ENCODE assay signal across 13 mouse cellular contexts in genomic region chr19:57264296-57264947, GRCm38 (mm10). TPM values are rescaled to one million over a fixed set of nuclear protein-coding genes. Genes with fewer than 3 reads are reported as not detected.
DNase-seq lines count a peak whose midpoint lies in the region; ATAC-seq and TF ChIP-seq lines count a peak whose summit lies in the region.
"Had no signal": no experiment of that assay in that cellular context is flagged by ENCODE, and none has a peak within 500 bp of the region (broad histone marks: within the 10 kb centered on the region; RNA-seq: fewer than 3 reads in every experiment).

No protein-coding gene starts in this region.

- no peak for TF ChIP-seq CTCF in small intestine, adult 2 months (IDR thresholded peaks at IDR 0.05; ENCODE audit: extremely low read depth, insufficient read length, insufficient replicate concordance, low read depth, low read length)

- no peaks in the 10 kb centered on the region for H3K9me3 ChIP-seq in forebrain, embryonic 12.5 days
- H3K9me3 ChIP-seq in forebrain, embryonic 15.5 days, result no peaks in the 10 kb centered on the region
- H3K9me3 ChIP-seq in lung, embryonic 16.5 days (ENCODE audit: control insufficient read depth, low read length), result no peaks in the 10 kb centered on the region
- no peaks in the 10 kb centered on the region for H3K9me3 ChIP-seq in heart, embryonic 16.5 days (replicated peaks; ENCODE audit: control insufficient read depth, low read length)
- H3K9me3 ChIP-seq: hindbrain, embryonic 12.5 days; limb, embryonic 15.5 days had no signal

- H3K27ac ChIP-seq in forebrain, embryonic 12.5 days, result no peak overlapping the region
- H3K27ac ChIP-seq in forebrain, embryonic 15.5 days (replicated peaks), result no peak overlapping the region
- peak overlapping the region; percentile 36 for H3K27ac ChIP-seq in lung, embryonic 16.5 days (ENCODE audit: low read length)
- H3K27ac ChIP-seq in heart, embryonic 16.5 days (ENCODE audit: low read length), result peak overlapping the region; percentile 75
- H3K27ac ChIP-seq in small intestine, adult 2 months (ENCODE audit: insufficient read depth, low read depth, low read length), result 0 out of 2 replicates have a peak overlapping the region, but pooled peaks have one; percentile 7
- H3K27ac ChIP-seq: hindbrain, embryonic 12.5 days; limb, embryonic 15.5 days had no signal

- H3K4me2 ChIP-seq in forebrain, embryonic 12.5 days, result peak overlapping the region; percentile 6; the same call in 1 of the 2 replicates
- H3K4me2 ChIP-seq in forebrain, embryonic 15.5 days (replicated peaks), result no peak overlapping the region
- H3K4me2 ChIP-seq in lung, embryonic 16.5 days (ENCODE audit: low read depth, low read length), result peak overlapping the region; percentile 2; the same call in 1 of the 2 replicates
- peak overlapping the region; percentile 20; the same call in 1 of the 2 replicates for H3K4me2 ChIP-seq in heart, embryonic 16.5 days (ENCODE audit: low read depth, low read length)
- H3K4me2 ChIP-seq: hindbrain, embryonic 12.5 days; limb, embryonic 15.5 days had no signal

- no peak overlapping the region for H3K9ac ChIP-seq in forebrain, embryonic 12.5 days
- H3K9ac ChIP-seq in forebrain, embryonic 15.5 days (replicated peaks), result no peak overlapping the region
- H3K9ac ChIP-seq in lung, embryonic 16.5 days (ENCODE audit: low read length), result no peak overlapping the region
- H3K9ac ChIP-seq in heart, embryonic 16.5 days (ENCODE audit: low read length), result no peak overlapping the region
- H3K9ac ChIP-seq: hindbrain, embryonic 12.5 days; limb, embryonic 15.5 days had no signal

- TF ChIP-seq POLR2A in small intestine, adult 2 months (IDR thresholded peaks at IDR 0.05; ENCODE audit: low read depth, low read length), result no peak

- H3K27me3 ChIP-seq in forebrain, embryonic 12.5 days, result peaks cover 3% of the 10 kb centered on the region; the same call in 1 of the 2 replicates
- no peaks in the 10 kb centered on the region for H3K27me3 ChIP-seq in forebrain, embryonic 15.5 days
- no peaks in the 10 kb centered on the region for H3K27me3 ChIP-seq in lung, embryonic 16.5 days (ENCODE audit: control insufficient read depth, insufficient read depth, low read depth, low read length)
- no peaks in the 10 kb centered on the region for H3K27me3 ChIP-seq in heart, embryonic 16.5 days (ENCODE audit: control insufficient read depth, insufficient read depth, low read length)
- no peaks in the 10 kb centered on the region for H3K27me3 ChIP-seq in small intestine, adult 2 months (ENCODE audit: control insufficient read depth, insufficient read depth, low read length)
- H3K27me3 ChIP-seq: hindbrain, embryonic 12.5 days; limb, embryonic 15.5 days had no signal

- no peak for ATAC-seq in forebrain, embryonic 12.5 days (ENCODE audit: low FRiP score)
- no peak for ATAC-seq in forebrain, embryonic 15.5 days (replicated peaks)
- ATAC-seq in lung, embryonic 16.5 days (ENCODE audit: low read depth), result peak; percentile 84
- ATAC-seq in heart, embryonic 16.5 days (replicated peaks; ENCODE audit: extremely low read depth, insufficient read depth, low FRiP score), result peak; percentile 59

- H3K36me3 ChIP-seq in forebrain, embryonic 12.5 days (replicated peaks), result no peaks in the 10 kb centered on the region
- no peaks in the 10 kb centered on the region for H3K36me3 ChIP-seq in forebrain, embryonic 15.5 days
- H3K36me3 ChIP-seq in lung, embryonic 16.5 days (ENCODE audit: control insufficient read depth, insufficient read depth, low read length), result no peaks in the 10 kb centered on the region
- H3K36me3 ChIP-seq in heart, embryonic 16.5 days (ENCODE audit: control insufficient read depth, insufficient read depth), result no peaks in the 10 kb centered on the region
- H3K36me3 ChIP-seq in small intestine, adult 2 months (ENCODE audit: control insufficient read depth, insufficient read depth, low read length), result no peaks in the 10 kb centered on the region
- H3K36me3 ChIP-seq: hindbrain, embryonic 12.5 days; limb, embryonic 15.5 days had no signal

- WGBS in forebrain, embryonic 12.5 days, result 45% methylated on average over 15 of the region's 15 CpGs
- WGBS in forebrain, embryonic 15.5 days, result 42% methylated on average over 15 of the region's 15 CpGs
- 24% methylated on average over 15 of the region's 15 CpGs for WGBS in lung, embryonic 16.5 days
- WGBS in heart, embryonic 16.5 days, result 38% methylated on average over 15 of the region's 15 CpGs
- WGBS in small intestine, adult 2 months, result 77% methylated on average over 15 of the region's 15 CpGs

- DNase-seq in lung, postnatal 25 days (ENCODE audit: low spot score), result no peak
- no peak for DNase-seq in layer of hippocampus, adult 9-11 months
- DNase-seq in cerebellum, postnatal 10 days, result no peak
- DNase-seq: B cell, adult 2 months; cerebellum, postnatal 36 days; layer of hippocampus, postnatal 36 days had no signal

- H3K4me3 ChIP-seq in forebrain, embryonic 12.5 days (replicated peaks), result no peak overlapping the region
- no peak overlapping the region for H3K4me3 ChIP-seq in forebrain, embryonic 15.5 days
- no peak overlapping the region for H3K4me3 ChIP-seq in lung, embryonic 16.5 days (ENCODE audit: low read length)
- no peak overlapping the region for H3K4me3 ChIP-seq in heart, embryonic 16.5 days (ENCODE audit: low read length)
- no peak overlapping the region for H3K4me3 ChIP-seq in small intestine, adult 2 months (ENCODE audit: low read depth, low read length)
- H3K4me3 ChIP-seq: hindbrain, embryonic 12.5 days; limb, embryonic 15.5 days had no signal

- H3K4me1 ChIP-seq in forebrain, embryonic 12.5 days, result peaks cover 14% of the 10 kb centered on the region
- peaks cover 8% of the 10 kb centered on the region for H3K4me1 ChIP-seq in forebrain, embryonic 15.5 days
- H3K4me1 ChIP-seq in lung, embryonic 16.5 days (replicated peaks; ENCODE audit: control insufficient read depth, insufficient read depth, low read length), result no peaks in the 10 kb centered on the region; the same call in 1 of the 2 replicates
- peaks cover 17% of the 10 kb centered on the region for H3K4me1 ChIP-seq in heart, embryonic 16.5 days (ENCODE audit: control insufficient read depth, insufficient read depth, low read length)
- no peaks in the 10 kb centered on the region; the same call in 1 of the 2 replicates for H3K4me1 ChIP-seq in small intestine, adult 2 months (ENCODE audit: control insufficient read depth, insufficient read depth, insufficient read length, low read length)

RNA-seq across cellular contexts. Expression of gene Ablim1, which starts 50.3 kb away (rescaled TPM):
- polyA plus RNA-seq in forebrain, embryonic 12.5 days (2016; fragmentation: Nextera tagmentation; extraction: Ambion mirVana), result 16.5 and 17.7 TPM in 2 replicates
- 37.8 TPM in 2 replicates for polyA plus RNA-seq in forebrain, embryonic 15.5 days (2015; fragmentation: Nextera tagmentation; extraction: Ambion mirVana)
- 53.3 and 54.5 TPM in 2 replicates for polyA plus RNA-seq in lung, embryonic 16.5 days (2015; fragmentation: Nextera tagmentation; extraction: Ambion mirVana)
- 72.6 and 76.3 TPM in 2 replicates for polyA plus RNA-seq in heart, embryonic 16.5 days (2015; fragmentation: Nextera tagmentation; extraction: Ambion mirVana)
- 25.6 and 47.2 TPM in 2 replicates for polyA plus RNA-seq in small intestine, adult 2 months (2012; rRNA removed)

Comparison
In these comparisons a context has a peak if more than half of its experiments do, and no peak if none do; other contexts are left out.
1. ATAC-seq: peak in lung, embryonic 16.5 days (single experiment) and heart, embryonic 16.5 days (single experiment); none in forebrain, embryonic 12.5 days (single experiment) and forebrain, embryonic 15.5 days (single experiment).
2. H3K27ac ChIP-seq: peak in lung, embryonic 16.5 days (single experiment), heart, embryonic 16.5 days (single experiment) and small intestine, adult 2 months (single experiment); none in forebrain, embryonic 12.5 days (single experiment) and forebrain, embryonic 15.5 days (single experiment).